In genomic region chr19:7112628-7113027, GRCm38 (mm10) we compare ENCODE assay signal across 22 mouse cellular contexts. TPM values are rescaled to one million over a fixed set of nuclear protein-coding genes. Genes with fewer than 3 reads are reported as not detected.
DNase-seq lines count a peak whose midpoint lies in the region; ATAC-seq and TF ChIP-seq lines count a peak whose summit lies in the region.
"Had no signal": no experiment of that assay in that cellular context is flagged by ENCODE, and none has a peak within 500 bp of the region (broad histone marks: within the 10 kb centered on the region; RNA-seq: fewer than 3 reads in every experiment).

No protein-coding gene starts in this region.

- no peak overlapping the region for H3K4me3 ChIP-seq in heart, embryonic 13.5 days
- no peak overlapping the region for H3K4me3 ChIP-seq in heart, embryonic 11.5 days (ENCODE audit: low read depth, low read length)
- H3K4me3 ChIP-seq in limb, embryonic 13.5 days: no peak overlapping the region
- no peak overlapping the region for H3K4me3 ChIP-seq in midbrain, postnatal 0 days (ENCODE audit: low read depth, low read length)
- H3K4me3 ChIP-seq: heart, embryonic 12.5 days; liver, embryonic 12.5 days; lung, embryonic 15.5 days had no signal

- DNase-seq in retina, postnatal 1 day: peak; percentile 60
- DNase-seq in retina, embryonic 14.5 days (ENCODE audit: low spot score): no peak
- no peak for DNase-seq in midbrain, postnatal 0 days (ENCODE audit: low spot score)
- DNase-seq in right cerebral cortex, adult 2 months (ENCODE audit: low spot score in 2 of 2): no peak
- no peak for DNase-seq in lung, adult 18-20 months
- DNase-seq: adrenal gland, adult 8-10 months; B cell, adult 2 months; cerebellum, postnatal 14 days; gastrocnemius, postnatal 36 days; heart, postnatal 36 days; lung, postnatal 4 days; right cerebral cortex, postnatal 14 days; spleen, adult 18-20 months; thymus, postnatal 36 days had no signal

- H3K27ac ChIP-seq in heart, embryonic 13.5 days (replicated peaks): no peak overlapping the region
- H3K27ac ChIP-seq in heart, embryonic 11.5 days (ENCODE audit: low read depth, low read length): no peak overlapping the region
- H3K27ac ChIP-seq in limb, embryonic 13.5 days: peak overlapping the region; percentile 81
- H3K27ac ChIP-seq in midbrain, postnatal 0 days (ENCODE audit: low read depth, low read length): peak overlapping the region; percentile 39; the same call in 1 of the 2 replicates
- H3K27ac ChIP-seq: liver, embryonic 12.5 days; lung, embryonic 15.5 days had no signal

- H3K36me3 ChIP-seq in heart, embryonic 13.5 days: no peaks in the 10 kb centered on the region
- no peaks in the 10 kb centered on the region for H3K36me3 ChIP-seq in heart, embryonic 11.5 days (ENCODE audit: control insufficient read depth, insufficient read depth, low read length)
- no peaks in the 10 kb centered on the region for H3K36me3 ChIP-seq in limb, embryonic 13.5 days
- H3K36me3 ChIP-seq in midbrain, postnatal 0 days (ENCODE audit: insufficient read depth, low read length): no peaks in the 10 kb centered on the region
- H3K36me3 ChIP-seq: heart, embryonic 12.5 days; liver, embryonic 12.5 days; lung, embryonic 15.5 days had no signal

- peaks cover 67% of the 10 kb centered on the region for H3K4me1 ChIP-seq in heart, embryonic 13.5 days
- peaks cover 20% of the 10 kb centered on the region for H3K4me1 ChIP-seq in heart, embryonic 11.5 days (ENCODE audit: control insufficient read depth, insufficient read depth, low read length)
- H3K4me1 ChIP-seq in limb, embryonic 13.5 days: peaks cover 90% of the 10 kb centered on the region
- peaks cover 15% of the 10 kb centered on the region for H3K4me1 ChIP-seq in midbrain, postnatal 0 days (ENCODE audit: insufficient read depth, low read length)

- H3K4me2 ChIP-seq in heart, embryonic 13.5 days: no peak overlapping the region
- no peak overlapping the region for H3K4me2 ChIP-seq in heart, embryonic 11.5 days
- no peak overlapping the region for H3K4me2 ChIP-seq in limb, embryonic 13.5 days (replicated peaks)
- H3K4me2 ChIP-seq in midbrain, postnatal 0 days (ENCODE audit: low read depth, low read length, poor library complexity, severe bottlenecking): no peak overlapping the region
- H3K4me2 ChIP-seq: heart, embryonic 12.5 days; liver, embryonic 12.5 days; lung, embryonic 15.5 days had no signal

- TF ChIP-seq CTCF in midbrain, postnatal 0 days (IDR thresholded peaks at IDR 0.05): no peak

- ATAC-seq in heart, embryonic 13.5 days (ENCODE audit: extremely low read depth, insufficient number of reproducible peaks, low FRiP score, low TSS enrichment): no peak
- ATAC-seq in heart, embryonic 11.5 days (replicated peaks; ENCODE audit: insufficient number of reproducible peaks, low FRiP score, low TSS enrichment): no peak
- no peak for ATAC-seq in limb, embryonic 13.5 days (ENCODE audit: low FRiP score, low read depth)
- ATAC-seq in midbrain, postnatal 0 days (ENCODE audit: low FRiP score): no peak
- ATAC-seq: hindbrain, embryonic 16.5 days; intestine, embryonic 16.5 days; liver, embryonic 12.5 days had no signal

- no peaks in the 10 kb centered on the region for H3K9me3 ChIP-seq in heart, embryonic 13.5 days
- no peaks in the 10 kb centered on the region for H3K9me3 ChIP-seq in heart, embryonic 11.5 days (replicated peaks; ENCODE audit: control insufficient read depth, low read length)
- H3K9me3 ChIP-seq in limb, embryonic 13.5 days: no peaks in the 10 kb centered on the region
- H3K9me3 ChIP-seq in midbrain, postnatal 0 days (ENCODE audit: low read length): no peaks in the 10 kb centered on the region
- H3K9me3 ChIP-seq: heart, embryonic 12.5 days; liver, embryonic 12.5 days; lung, embryonic 15.5 days had no signal

- H3K27me3 ChIP-seq in heart, embryonic 13.5 days (replicated peaks): no peaks in the 10 kb centered on the region
- no peaks in the 10 kb centered on the region for H3K27me3 ChIP-seq in heart, embryonic 11.5 days (ENCODE audit: control insufficient read depth, insufficient read depth, low read length)
- H3K27me3 ChIP-seq in limb, embryonic 13.5 days: peaks cover 44% of the 10 kb centered on the region
- no peaks in the 10 kb centered on the region for H3K27me3 ChIP-seq in midbrain, postnatal 0 days (ENCODE audit: insufficient read depth, low read length)
- H3K27me3 ChIP-seq: heart, embryonic 12.5 days; lung, embryonic 15.5 days had no signal

- 64% methylated on average over 3 of the region's 3 CpGs for WGBS in heart, embryonic 13.5 days
- 54% methylated on average over 3 of the region's 3 CpGs for WGBS in heart, embryonic 11.5 days (ENCODE audit: insufficient replicate concordance)
- WGBS in limb, embryonic 13.5 days: 26% methylated on average over 3 of the region's 3 CpGs
- WGBS in midbrain, postnatal 0 days: 22% methylated on average over 3 of the region's 3 CpGs

- peak overlapping the region; percentile 33; the same call in 1 of the 2 replicates for H3K9ac ChIP-seq in heart, embryonic 13.5 days
- no peak overlapping the region for H3K9ac ChIP-seq in heart, embryonic 11.5 days (ENCODE audit: low read depth, low read length)
- no peak overlapping the region for H3K9ac ChIP-seq in limb, embryonic 13.5 days
- H3K9ac ChIP-seq in midbrain, postnatal 0 days (replicated peaks; ENCODE audit: low read length, poor library complexity, severe bottlenecking): no peak overlapping the region
- H3K9ac ChIP-seq: heart, embryonic 12.5 days; liver, embryonic 12.5 days; lung, embryonic 15.5 days had no signal

RNA-seq across cellular contexts. Expression of gene Flrt1, which starts 7.1 kb away (rescaled TPM):
- 1.1 and 1.4 TPM in 2 replicates for polyA plus RNA-seq in heart, embryonic 13.5 days (2015; fragmentation: Nextera tagmentation; extraction: Ambion mirVana)
- 0.79 and 0.97 TPM in 2 replicates for polyA plus RNA-seq in heart, embryonic 11.5 days (2014; fragmentation: Nextera tagmentation; extraction: Ambion mirVana)
- 7.7 and 8.1 TPM in 2 replicates for polyA plus RNA-seq in limb, embryonic 13.5 days (2015; fragmentation: Nextera tagmentation; extraction: Ambion mirVana)
- 9.9 and 11.4 TPM in 2 replicates for total RNA-seq in midbrain, postnatal 0 days (2014; rRNA removed)
- polyA plus RNA-seq in midbrain, postnatal 0 days (2015; fragmentation: Nextera tagmentation; extraction: Ambion mirVana): 9.8 and 11.9 TPM in 2 replicates

RNA-seq across cellular contexts. Expression of gene Macrod1, which starts 56.0 kb away (rescaled TPM):
- 32.0 and 32.9 TPM in 2 replicates for polyA plus RNA-seq in heart, embryonic 13.5 days (2015; fragmentation: Nextera tagmentation; extraction: Ambion mirVana)
- 13.3 and 16.7 TPM in 2 replicates for polyA plus RNA-seq in heart, embryonic 11.5 days (2014; fragmentation: Nextera tagmentation; extraction: Ambion mirVana)
- polyA plus RNA-seq in limb, embryonic 13.5 days (2015; fragmentation: Nextera tagmentation; extraction: Ambion mirVana): 12.3 and 13.3 TPM in 2 replicates
- 1.4 and 5.1 TPM in 2 replicates for total RNA-seq in midbrain, postnatal 0 days (2014; rRNA removed)
- polyA plus RNA-seq in midbrain, postnatal 0 days (2015; fragmentation: Nextera tagmentation; extraction: Ambion mirVana): 5.9 and 6.2 TPM in 2 replicates

Comparison
In these comparisons a context has a peak if more than half of its experiments do, and no peak if none do; other contexts are left out.
1. H3K27ac ChIP-seq: peak in limb, embryonic 13.5 days (single experiment) and midbrain, postnatal 0 days (single experiment); none in heart, embryonic 13.5 days (single experiment) and heart, embryonic 11.5 days (single experiment).